Mouse (Mus musculus) splenic B cell, adult 2 months (primary cell): ENCODE data around the gene Hoxd4.

Source experiments
- DNase-seq: peaks from one replicate; pipeline ENCODE4 v3.0.0-alpha.2; 2011; ENCODE audit warnings: low read depth, low spot score
- H3K27me3 ChIP-seq: 2 replicates; pipeline ENCODE4 v1.6.1; 2012; ENCODE audit warnings: mild to moderate bottlenecking, low read length, moderate library complexity, mixed read lengths; ENCODE audit not compliant: control insufficient read depth, poor library complexity, insufficient read depth, severe bottlenecking
- H3K36me3 ChIP-seq: 2 replicates; pipeline ENCODE4 v1.6.1; 2012; ENCODE audit warnings: mild to moderate bottlenecking, low read length, moderate library complexity, mixed read lengths; ENCODE audit not compliant: control insufficient read depth, poor library complexity, insufficient read depth, severe bottlenecking

Hoxd4 gene

DNA sequence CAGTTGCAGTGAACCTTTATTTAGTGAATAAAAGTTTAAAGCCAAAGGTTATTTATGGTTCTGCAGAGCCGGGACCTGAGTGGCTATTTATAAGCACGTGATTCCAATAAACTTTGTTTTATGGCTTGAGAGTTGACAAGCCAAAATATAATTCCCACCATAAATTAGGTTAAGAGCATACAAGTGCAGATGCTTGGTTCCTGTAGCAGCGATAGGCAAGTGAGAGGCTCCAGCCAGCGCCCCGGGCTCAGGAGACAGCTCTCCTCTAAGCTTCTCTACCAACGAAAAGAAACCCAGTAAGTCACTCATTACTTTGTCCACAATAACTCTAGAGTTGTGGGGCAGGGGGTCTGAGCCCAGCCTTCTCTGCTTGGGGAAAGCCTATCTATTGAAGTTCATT lies 10.2 kb downstream of the Hoxd4 start:
- Histone ChIP-seq H3K36me3 (no peaks in the 10 kb centered on the region), H3K27me3 (no peaks in the 10 kb centered on the region)
- no peak for DNase-seq

DNA sequence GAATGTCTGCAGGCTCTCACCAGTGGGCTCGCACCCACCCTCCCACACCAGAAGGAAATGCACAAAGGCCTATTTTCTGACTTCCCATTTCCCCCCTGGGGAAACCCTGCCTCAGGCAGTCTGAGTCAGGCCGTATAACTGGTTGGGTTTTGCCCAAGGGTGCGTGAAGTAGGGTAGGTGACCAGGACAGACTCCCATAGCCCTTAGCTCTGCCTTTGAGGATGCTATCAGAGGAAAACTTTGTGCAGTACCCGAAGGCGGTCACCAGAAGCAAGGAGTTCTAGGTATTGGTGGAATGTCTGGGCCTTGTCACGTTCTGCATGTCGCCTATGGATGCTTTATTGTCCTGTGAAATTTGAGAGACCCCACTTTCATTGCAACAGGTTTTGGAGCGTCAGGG lies 11.2 kb downstream of the Hoxd4 start:
- H3K27me3 ChIP-seq = 0 out of 2 replicates have a peak, but pooled peaks cover 3% of the 10 kb centered on the region
- no peak for DNase-seq
- no peaks in the 10 kb centered on the region for H3K36me3 ChIP-seq

DNA sequence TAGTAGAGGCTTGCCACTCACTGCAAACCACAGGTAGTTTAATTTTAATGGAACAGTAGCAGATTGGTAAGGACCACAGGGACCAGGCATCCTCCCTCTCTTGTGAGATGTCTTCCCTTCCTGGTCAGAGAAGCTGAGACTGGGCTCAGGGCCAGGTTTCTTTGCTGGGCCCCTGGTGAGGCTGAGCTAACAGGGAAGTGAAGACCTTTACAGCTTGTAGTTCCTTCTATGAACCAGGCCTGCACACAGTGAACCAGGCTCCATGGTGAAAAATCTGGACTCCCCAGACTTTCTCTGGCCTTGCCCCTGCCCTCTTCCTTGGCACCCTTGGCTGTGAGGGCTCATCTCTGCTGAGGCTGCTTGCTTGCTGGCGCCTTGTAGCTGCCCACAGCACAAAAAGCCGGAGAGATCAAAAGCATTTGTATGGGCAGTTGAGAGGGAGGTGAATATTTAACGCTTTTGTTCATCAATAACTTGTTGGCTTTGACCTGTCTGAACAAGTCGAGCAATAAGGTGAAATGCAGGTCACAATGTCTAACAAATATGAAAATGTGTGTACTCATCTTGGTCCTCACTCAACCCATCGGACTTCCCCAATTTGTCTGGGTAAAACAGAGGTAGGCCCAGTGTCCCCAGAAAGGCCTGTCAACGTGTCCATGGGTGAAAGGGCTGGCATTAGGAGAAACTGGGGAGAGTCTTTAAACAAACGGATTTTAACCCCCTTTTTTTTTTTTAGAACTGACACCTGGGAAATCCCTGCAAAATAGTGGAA lies 12.7 kb downstream of the Hoxd4 start:
- no peak for DNase-seq
- Histone ChIP-seq H3K27me3 (0 out of 2 replicates have a peak, but pooled peaks cover 3% of the 10 kb centered on the region), H3K36me3 (no peaks in the 10 kb centered on the region)

DNA sequence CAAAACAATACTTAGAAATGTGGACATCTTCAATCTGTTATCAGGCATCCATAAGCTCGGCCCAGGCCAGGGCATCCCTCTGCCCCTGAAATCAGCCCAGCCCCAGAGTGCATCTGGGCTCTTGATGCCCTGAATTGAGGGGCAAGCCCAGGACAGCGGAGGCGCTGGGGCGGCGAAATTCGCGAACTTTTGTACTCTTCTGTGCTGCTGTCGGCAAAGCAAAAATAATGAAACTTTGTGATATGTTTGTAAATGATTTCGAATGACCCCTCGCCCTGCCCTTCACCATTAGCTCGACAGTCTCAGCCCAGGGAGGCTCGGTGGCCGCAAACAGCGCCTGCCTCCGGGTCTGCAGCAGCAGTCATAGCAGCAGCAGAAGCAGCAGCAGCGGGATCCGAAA lies 13.4 kb downstream of the Hoxd4 start:
- Histone ChIP-seq H3K36me3 (no peaks in the 10 kb centered on the region), H3K27me3 (0 out of 2 replicates have a peak, but pooled peaks cover 3% of the 10 kb centered on the region)
- DNase-seq = no peak

GRCm38 (mm10) chr2:74726551-74726950 lies 14.8 kb downstream of the Hoxd4 start, which contains the start of gene Gm28230:
Gm28230 (plus strand) TSS chr2:74726728.
- H3K27me3 ChIP-seq = 0 out of 2 replicates have a peak, but pooled peaks cover 5% of the 10 kb centered on the region
- no peaks in the 10 kb centered on the region for H3K36me3 ChIP-seq
- DNase-seq = no peak

- Histone ChIP-seq H3K36me3 (no peaks in the 10 kb centered on the region), H3K27me3 (0 out of 2 replicates have a peak, but pooled peaks cover 5% of the 10 kb centered on the region)
- DNase-seq = no peak
Observed at GRCm38 (mm10) chr2:74726973-74727639, 15.4 kb downstream of the Hoxd4 start.

GRCm38 (mm10) chr2:74727640-74728302 lies 16.0 kb downstream of the Hoxd4 start:
- no peak for DNase-seq
- Histone ChIP-seq H3K36me3 (no peaks in the 10 kb centered on the region), H3K27me3 (0 out of 2 replicates have a peak, but pooled peaks cover 5% of the 10 kb centered on the region)

- no peak for DNase-seq
- peaks cover 5% of the 10 kb centered on the region; the same call in 1 of the 2 replicates for H3K27me3 ChIP-seq
- H3K36me3 ChIP-seq = no peaks in the 10 kb centered on the region
Observed at GRCm38 (mm10) chr2:74728303-74728680, 16.6 kb downstream of the Hoxd4 start.

DNA sequence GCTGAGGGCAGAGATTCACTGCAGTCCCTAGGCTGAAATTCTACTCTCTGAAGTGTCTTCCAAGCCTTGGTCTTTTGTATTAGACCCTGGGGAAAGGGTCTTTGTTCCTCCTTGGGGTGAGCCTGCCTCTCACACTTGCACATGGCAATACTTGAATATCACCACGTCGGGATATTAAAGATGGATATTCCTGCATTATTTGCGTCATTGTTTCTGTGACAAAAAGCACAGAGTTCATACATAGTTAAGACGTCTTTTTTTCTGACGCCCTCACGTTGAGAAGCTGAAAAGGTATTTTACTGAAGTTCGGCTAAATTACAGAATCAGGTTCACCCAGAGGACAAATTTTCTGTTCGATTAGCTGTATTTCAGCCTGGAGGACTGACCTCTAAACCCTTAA lies 18.6 kb downstream of the Hoxd4 start:
- Histone ChIP-seq H3K36me3 (no peaks in the 10 kb centered on the region), H3K27me3 (peaks cover 5% of the 10 kb centered on the region; the same call in 1 of the 2 replicates)
- no peak for DNase-seq

DNA sequence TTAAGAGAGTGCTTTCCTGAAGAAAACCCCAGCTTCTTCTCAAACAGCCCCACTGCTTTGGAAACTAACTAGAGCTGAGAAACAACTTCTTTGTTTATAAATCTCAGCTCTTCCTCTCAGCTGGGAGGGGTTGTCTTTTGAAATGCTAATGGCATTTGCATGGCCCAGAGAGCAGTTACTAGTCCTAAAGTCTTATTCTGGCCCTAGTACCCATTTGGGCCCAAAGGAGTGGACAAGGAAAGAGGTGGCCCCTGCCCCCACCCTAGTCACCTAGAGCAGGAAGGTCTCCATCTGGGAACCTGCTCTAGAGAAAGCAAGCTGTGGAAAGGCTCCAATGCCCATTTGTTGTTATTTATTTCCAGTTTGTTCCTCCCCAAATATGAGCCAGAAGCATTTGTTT lies 19.3 kb downstream of the Hoxd4 start:
- DNase-seq = no peak
- H3K36me3 ChIP-seq = no peaks in the 10 kb centered on the region
- H3K27me3 ChIP-seq = peaks cover 5% of the 10 kb centered on the region; the same call in 1 of the 2 replicates

GRCm38 (mm10) chr2:74731799-74732512 lies 20.2 kb downstream of the Hoxd4 start:
- Histone ChIP-seq H3K36me3 (no peaks in the 10 kb centered on the region), H3K27me3 (peaks cover 5% of the 10 kb centered on the region; the same call in 1 of the 2 replicates)
- no peak for DNase-seq

- H3K36me3 ChIP-seq = no peaks in the 10 kb centered on the region
- no peak for DNase-seq
- peaks cover 2% of the 10 kb centered on the region; the same call in 1 of the 2 replicates for H3K27me3 ChIP-seq
Observed at GRCm38 (mm10) chr2:74732513-74733316, 21.0 kb downstream of the Hoxd4 start.

- no peak for DNase-seq
- Histone ChIP-seq H3K36me3 (no peaks in the 10 kb centered on the region), H3K27me3 (peaks cover 2% of the 10 kb centered on the region; the same call in 1 of the 2 replicates)
Observed at GRCm38 (mm10) chr2:74733317-74733661, 21.6 kb downstream of the Hoxd4 start.

DNA sequence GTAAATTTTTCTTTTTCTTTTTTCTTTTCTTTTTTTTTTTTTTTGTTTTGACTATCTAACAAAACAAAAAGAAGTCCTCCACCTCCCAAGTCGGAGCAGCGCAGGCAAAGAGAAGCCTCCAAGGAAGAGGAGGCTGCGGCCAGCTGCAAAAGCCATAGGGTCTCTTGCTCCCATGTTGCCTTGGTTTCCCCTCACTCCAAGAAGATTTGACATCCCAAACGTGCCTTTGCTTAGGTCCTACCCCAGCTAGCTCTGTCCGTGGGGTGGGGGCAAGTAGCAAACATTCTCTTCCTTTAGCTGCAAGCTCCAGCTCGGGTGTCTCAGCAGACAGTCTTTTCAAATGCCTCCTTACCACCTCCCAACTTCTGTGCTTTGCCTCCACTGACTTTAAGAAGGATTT lies 22.0 kb downstream of the Hoxd4 start:
- DNase-seq = no peak

More for the DNA sequence above, 22.0 kb downstream of the Hoxd4 start:
- Histone ChIP-seq H3K27me3 (peaks cover 2% of the 10 kb centered on the region; the same call in 1 of the 2 replicates), H3K36me3 (no peaks in the 10 kb centered on the region)
